10 mouse cellular contexts compared by ENCODE assay signal in the genomic region with DNA sequence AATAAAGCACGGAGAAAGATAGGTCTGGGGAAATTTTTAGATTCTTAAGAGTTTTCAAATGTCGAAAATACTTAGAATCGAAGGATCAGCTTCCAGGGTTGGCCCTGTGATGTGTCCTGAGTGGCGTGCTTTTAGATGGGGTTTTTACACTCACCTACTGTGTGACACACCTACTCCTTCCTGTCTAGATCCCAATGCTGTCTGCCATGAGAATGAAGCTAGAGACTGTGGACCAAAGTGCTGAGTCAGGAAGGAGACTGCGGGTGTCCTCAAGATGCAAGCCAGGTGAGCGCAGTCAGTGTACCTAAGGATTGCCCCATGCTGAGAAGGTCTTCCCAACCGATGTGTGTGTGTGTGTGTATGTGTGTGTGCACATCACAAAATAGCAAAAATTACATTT.
"Had no signal": no experiment of that assay in that cellular context is flagged by ENCODE, and none has a peak within 500 bp of the region (broad histone marks: within the 10 kb centered on the region; RNA-seq: fewer than 3 reads in every experiment).

No protein-coding gene starts in this region.

- ATAC-seq: intestine, embryonic 16.5 days; liver, embryonic 12.5 days had no signal

- H3K9ac ChIP-seq: kidney, embryonic 15.5 days; limb, embryonic 15.5 days; liver, embryonic 12.5 days; lung, embryonic 15.5 days; neural tube, embryonic 12.5 days had no signal

- H3K36me3 ChIP-seq: kidney, embryonic 15.5 days; limb, embryonic 15.5 days; liver, embryonic 12.5 days; lung, embryonic 15.5 days; neural tube, embryonic 12.5 days had no signal

- DNase-seq: right cerebral cortex, postnatal 25 days had no signal

- H3K27me3 ChIP-seq: kidney, embryonic 15.5 days; limb, embryonic 15.5 days; liver, embryonic 12.5 days; lung, embryonic 15.5 days; neural tube, embryonic 12.5 days had no signal

- H3K9me3 ChIP-seq: kidney, embryonic 15.5 days; limb, embryonic 15.5 days; liver, embryonic 12.5 days; lung, embryonic 15.5 days; neural tube, embryonic 12.5 days had no signal

- H3K4me3 ChIP-seq: kidney, embryonic 15.5 days; limb, embryonic 15.5 days; liver, embryonic 12.5 days; lung, embryonic 15.5 days; megakaryocyte, embryonic 14.5 days; myocyte; neural tube, embryonic 12.5 days had no signal

- H3K4me1 ChIP-seq: limb, embryonic 15.5 days; liver, embryonic 12.5 days; lung, embryonic 15.5 days; megakaryocyte, embryonic 14.5 days; neural tube, embryonic 12.5 days had no signal

- H3K27ac ChIP-seq: kidney, embryonic 15.5 days; limb, embryonic 15.5 days; liver, embryonic 12.5 days; lung, embryonic 15.5 days; macrophage; neural tube, embryonic 12.5 days had no signal

- H3K4me2 ChIP-seq: kidney, embryonic 15.5 days; limb, embryonic 15.5 days; liver, embryonic 12.5 days; lung, embryonic 15.5 days; neural tube, embryonic 12.5 days had no signal
